Mouse (Mus musculus) small intestine, adult 10 weeks (tissue): Measurements from ENCODE around the gene Olfr1031. TPM values are rescaled to one million over a fixed set of nuclear protein-coding genes. Genes with fewer than 3 reads are reported as not detected.

Source experiments
- polyA plus RNA-seq: library from polyadenylated mRNA; stranded (reverse); fragments of 350-450 nt; fragmentation: Illumina TruSeq; extraction: RNeasy Lipid Tissue Mini Kit (QIAGEN cat#74804); gene quantifications from one replicate; pipeline ENCODE4 v1.2.3, GENCODE M21; 2014; ENCODE audit warnings: low replicate concordance

Olfr1031 gene
- not detected for polyA plus RNA-seq

GRCm38 (mm10) chr2:85990004-85990403, at the start of gene Olfr1031:
Olfr1031 (plus strand) TSS chr2:85990304.

GRCm38 (mm10) chr2:85950137-85950536, 40.0 kb upstream of the Olfr1031 start, which contains the start of gene Olfr1028:
Olfr1028 (plus strand) TSS chr2:85950437.

GRCm38 (mm10) chr2:85973595-85973994, 16.5 kb upstream of the Olfr1031 start, which contains the start of gene Olfr1029:
Olfr1029 (plus strand) TSS chr2:85973895.

GRCm38 (mm10) chr2:85978976-85979375, 11.1 kb upstream of the Olfr1031 start, which contains the start of gene Olfr1030:
Olfr1030 (plus strand) TSS chr2:85979276.

GRCm38 (mm10) chr2:86005240-86005639, 15.1 kb downstream of the Olfr1031 start, which contains the start of gene Olfr1032:
Olfr1032 (plus strand) TSS chr2:86005540.

GRCm38 (mm10) chr2:86020406-86020805, 30.3 kb downstream of the Olfr1031 start, which contains the start of gene Olfr1033:
Olfr1033 (plus strand) TSS chr2:86020633.

Other genes with a start within 250 kb of the Olfr1031 start
- not detected for gene Olfr1012, start 227.5 kb upstream of the Olfr1031 start, polyA plus RNA-seq
- gene Olfr1013, start 223.2 kb upstream of the Olfr1031 start, polyA plus RNA-seq, result not detected
- gene Olfr1014, start 217.6 kb upstream of the Olfr1031 start, polyA plus RNA-seq, result not detected
- gene Olfr1015, start 208.3 kb upstream of the Olfr1031 start, polyA plus RNA-seq, result not detected
- gene Olfr1016, start 187.8 kb upstream of the Olfr1031 start, polyA plus RNA-seq, result not detected
- gene Olfr1018, start 171.8 kb upstream of the Olfr1031 start, polyA plus RNA-seq, result not detected
- gene Olfr1019, start 144.8 kb upstream of the Olfr1031 start, polyA plus RNA-seq, result not detected
- gene Olfr1020, start 143.3 kb upstream of the Olfr1031 start, polyA plus RNA-seq, result not detected
- gene Olfr1022, start 121.7 kb upstream of the Olfr1031 start, polyA plus RNA-seq, result not detected
- not detected for gene Olfr1023, start 104.7 kb upstream of the Olfr1031 start, polyA plus RNA-seq
- gene Olfr1024, start 85.3 kb upstream of the Olfr1031 start, polyA plus RNA-seq, result not detected
- not detected for gene Olfr1025-ps1, start 75.1 kb upstream of the Olfr1031 start, polyA plus RNA-seq
- not detected for gene Olfr1026, start 68.7 kb upstream of the Olfr1031 start, polyA plus RNA-seq
- gene Olfr1028, start 39.9 kb upstream of the Olfr1031 start, polyA plus RNA-seq, result not detected
- gene Olfr1029, start 16.4 kb upstream of the Olfr1031 start, polyA plus RNA-seq, result not detected
- not detected for gene Olfr1030, start 11.0 kb upstream of the Olfr1031 start, polyA plus RNA-seq
- not detected for gene Olfr1032, start 15.2 kb downstream of the Olfr1031 start, polyA plus RNA-seq
- gene Olfr1033, start 30.3 kb downstream of the Olfr1031 start, polyA plus RNA-seq, result 3.2 TPM
- 0.89 TPM for gene Olfr1034, start 55.6 kb downstream of the Olfr1031 start, polyA plus RNA-seq
- gene Olfr1036, start 83.7 kb downstream of the Olfr1031 start, polyA plus RNA-seq, result not detected
- not detected for gene Olfr1037, start 97.1 kb downstream of the Olfr1031 start, polyA plus RNA-seq
- not detected for gene Olfr1039, start 145.6 kb downstream of the Olfr1031 start, polyA plus RNA-seq
- gene Olfr1040, start 156.4 kb downstream of the Olfr1031 start, polyA plus RNA-seq, result not detected
- not detected for gene Olfr1042, start 171.5 kb downstream of the Olfr1031 start, polyA plus RNA-seq
- not detected for gene Olfr1043, start 177.2 kb downstream of the Olfr1031 start, polyA plus RNA-seq
- gene Olfr1044, start 187.5 kb downstream of the Olfr1031 start, polyA plus RNA-seq, result not detected
- gene Olfr52, start 195.4 kb downstream of the Olfr1031 start, polyA plus RNA-seq, result not detected
- gene Olfr1045, start 212.7 kb downstream of the Olfr1031 start, polyA plus RNA-seq, result not detected
- gene Olfr1046, start 229.0 kb downstream of the Olfr1031 start, polyA plus RNA-seq, result not detected
- not detected for gene Olfr1047, start 241.1 kb downstream of the Olfr1031 start, polyA plus RNA-seq
- gene Olfr1048, start 250.0 kb downstream of the Olfr1031 start, polyA plus RNA-seq, result not detected